Mouse (Mus musculus) testis, adult 2 months (tissue): ENCODE measurements around the gene Inka1.

Source experiments
- CTCF ChIP-seq: fragments of 200-500 bp; IDR thresholded peaks from 2 replicates; pipeline ENCODE4 v1.5.1; 2012; ENCODE audit warnings: low read depth, mild to moderate bottlenecking, inconsistent platforms, low read length, moderate library complexity; ENCODE audit not compliant: control insufficient read depth, insufficient read depth, insufficient replicate concordance
- POLR2A ChIP-seq: fragments of 200-500 bp; IDR thresholded peaks from 2 replicates; pipeline ENCODE4 v1.6.1; 2012; ENCODE audit warnings: low read depth, mild to moderate bottlenecking, inconsistent platforms, low read length, moderate library complexity; ENCODE audit not compliant: control insufficient read depth

- no peak for TF ChIP-seq POLR2A
- no peak for TF ChIP-seq CTCF
Observed at GRCm38 (mm10) chr9:107994464-107994863, 8.8 kb upstream of the Inka1 start.
